Mouse (Mus musculus) thymus, adult 2 months (tissue): ENCODE measurements around the gene Clasp1.

Experiments used
- CTCF ChIP-seq: fragments of 200-500 bp; IDR thresholded peaks from 2 replicates; pipeline ENCODE4 v1.5.1; 2012; ENCODE audit warnings: mild to moderate bottlenecking, control low read depth, low read length, moderate library complexity, borderline replicate concordance; ENCODE audit not compliant: control insufficient read depth, poor library complexity, insufficient read depth; ENCODE audit errors: extremely low read depth
- POLR2A ChIP-seq: fragments of 200-500 bp; IDR thresholded peaks from 2 replicates; pipeline ENCODE4 v1.6.1; 2012; ENCODE audit warnings: mild to moderate bottlenecking, low read length, control low read depth, moderate library complexity; ENCODE audit not compliant: control insufficient read depth, poor library complexity, insufficient read depth; ENCODE audit errors: extremely low read depth

DNA sequence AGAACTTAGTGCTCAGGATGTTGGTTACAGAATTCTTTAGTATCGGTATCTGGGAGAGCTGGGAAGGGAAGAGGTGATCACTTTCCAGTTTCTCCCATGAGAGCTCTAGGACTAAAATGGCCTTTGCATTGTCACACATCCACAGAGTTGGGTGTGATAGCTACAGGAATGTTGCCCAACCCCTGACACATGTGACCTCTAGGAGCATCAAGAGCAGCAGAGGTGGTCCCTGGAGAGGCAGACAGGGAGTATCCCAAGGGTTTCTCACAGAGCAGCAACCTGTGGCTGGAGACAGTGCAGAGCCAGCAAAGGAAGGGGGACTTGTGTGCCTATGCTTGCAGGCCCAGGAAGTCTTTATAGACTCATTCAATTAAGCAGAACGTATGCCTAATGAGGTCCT lies 237.6 kb downstream of the Clasp1 start:
- no peak for TF ChIP-seq CTCF
- TF ChIP-seq POLR2A = no peak
